Mouse (Mus musculus) kidney, adult 8-10 months (tissue): ENCODE results near the gene Fbln1.

Experiments
- DNase-seq, 2 experiments: peaks; one replicate each; pipeline ENCODE4 v3.0.0; 2022

The Fbln1 gene

GRCm38 (mm10) chr15:85240086-85240485 is 34.3 kb downstream of the Fbln1 start:
- no peak for DNase-seq

GRCm38 (mm10) chr15:85241856-85242255 is 36.1 kb downstream of the Fbln1 start:
- DNase-seq, result no peak

- peak; percentile 13 to 32 for DNase-seq
Observed at GRCm38 (mm10) chr15:85244414-85245161, 38.8 kb downstream of the Fbln1 start.

GRCm38 (mm10) chr15:85245241-85246010 is 39.7 kb downstream of the Fbln1 start:
- peak; percentile 10 to 52 for DNase-seq

GRCm38 (mm10) chr15:85246016-85246415 is 40.3 kb downstream of the Fbln1 start:
- no peak for DNase-seq

GRCm38 (mm10) chr15:85246936-85247335 is 41.2 kb downstream of the Fbln1 start:
- no peak for DNase-seq

GRCm38 (mm10) chr15:85248311-85248710 is 42.6 kb downstream of the Fbln1 start:
- DNase-seq, result no peak

GRCm38 (mm10) chr15:85249252-85249651 is 43.5 kb downstream of the Fbln1 start:
- peak; percentile 65 to 72 for DNase-seq

GRCm38 (mm10) chr15:85250436-85250835 is 44.7 kb downstream of the Fbln1 start:
- no peak for DNase-seq

- DNase-seq, result no peak
Observed at GRCm38 (mm10) chr15:85252476-85252875, 46.7 kb downstream of the Fbln1 start.

- peak in 1 of 2 experiments; percentile 77 for DNase-seq
Observed at GRCm38 (mm10) chr15:85257775-85258429, 52.2 kb downstream of the Fbln1 start.

- no peak for DNase-seq
Observed at GRCm38 (mm10) chr15:85262805-85263204, 57.1 kb downstream of the Fbln1 start.

- peak; percentile 67 to 91 for DNase-seq
Observed at GRCm38 (mm10) chr15:85266729-85267434, 61.1 kb downstream of the Fbln1 start.

GRCm38 (mm10) chr15:85267891-85268290 is 62.1 kb downstream of the Fbln1 start:
- DNase-seq, result peak; percentile 40 to 45

GRCm38 (mm10) chr15:85272988-85273387 is 67.2 kb downstream of the Fbln1 start:
- no peak for DNase-seq

GRCm38 (mm10) chr15:85277221-85277620 is 71.5 kb downstream of the Fbln1 start:
- peak; percentile 68 to 72 for DNase-seq

- DNase-seq, result no peak
Observed at GRCm38 (mm10) chr15:85278986-85279385, 73.2 kb downstream of the Fbln1 start.

GRCm38 (mm10) chr15:85282021-85282420 is 76.3 kb downstream of the Fbln1 start:
- DNase-seq, result no peak

GRCm38 (mm10) chr15:85284651-85285050 is 78.9 kb downstream of the Fbln1 start:
- DNase-seq, result no peak

- DNase-seq, result no peak
Observed at GRCm38 (mm10) chr15:85294632-85295031, 88.9 kb downstream of the Fbln1 start.

- DNase-seq, result peak; percentile 64 to 65
Observed at GRCm38 (mm10) chr15:85295544-85295943, 89.8 kb downstream of the Fbln1 start.

- no peak for DNase-seq
Observed at GRCm38 (mm10) chr15:85295977-85296376, 90.2 kb downstream of the Fbln1 start.

- peak; percentile 21 to 64 for DNase-seq
Observed at GRCm38 (mm10) chr15:85296538-85296937, 90.8 kb downstream of the Fbln1 start.
